Mouse (Mus musculus) cortical plate, adult 2 months (tissue): Measurements from ENCODE around the gene Rhbdl2.

ENCODE experiments used
- CTCF ChIP-seq: fragments of 200-500 bp; IDR thresholded peaks from 2 replicates; pipeline ENCODE4 v1.5.1; 2011; ENCODE audit warnings: mild to moderate bottlenecking, control low read depth, low read length; ENCODE audit not compliant: insufficient read depth; ENCODE audit errors: extremely low read depth
- POLR2A ChIP-seq: fragments of 200-500 bp; IDR thresholded peaks from 2 replicates; pipeline ENCODE4 v1.6.1; 2011; ENCODE audit warnings: mild to moderate bottlenecking, low read length, control low read depth; ENCODE audit not compliant: insufficient read depth; ENCODE audit errors: extremely low read depth

- no peak for TF ChIP-seq CTCF
- TF ChIP-seq POLR2A, result no peak
Measured at GRCm38 (mm10) chr4:123859379-123859778, 71.7 kb downstream of the Rhbdl2 start, which contains the start of gene 4933427I04Rik.
